Mouse (Mus musculus) bone marrow macrophage, adult 2 months (primary cell): ENCODE data around the gene Vgll4.
"Not testable (repeated sequence)": the region's sequence is repeated elsewhere in the genome, so short reads cannot be mapped to it uniquely, and the experiment has no call there.

Experiments
- CTCF ChIP-seq: IDR thresholded peaks from 2 replicates; pipeline ENCODE4 v1.5.1; 2012; ENCODE audit warnings: low read depth, mild to moderate bottlenecking, low read length, moderate library complexity
- POLR2A ChIP-seq: IDR thresholded peaks from 2 replicates; pipeline ENCODE4 v1.6.1; 2012; ENCODE audit warnings: mild to moderate bottlenecking, low read depth, low read length, borderline replicate concordance

DNA sequence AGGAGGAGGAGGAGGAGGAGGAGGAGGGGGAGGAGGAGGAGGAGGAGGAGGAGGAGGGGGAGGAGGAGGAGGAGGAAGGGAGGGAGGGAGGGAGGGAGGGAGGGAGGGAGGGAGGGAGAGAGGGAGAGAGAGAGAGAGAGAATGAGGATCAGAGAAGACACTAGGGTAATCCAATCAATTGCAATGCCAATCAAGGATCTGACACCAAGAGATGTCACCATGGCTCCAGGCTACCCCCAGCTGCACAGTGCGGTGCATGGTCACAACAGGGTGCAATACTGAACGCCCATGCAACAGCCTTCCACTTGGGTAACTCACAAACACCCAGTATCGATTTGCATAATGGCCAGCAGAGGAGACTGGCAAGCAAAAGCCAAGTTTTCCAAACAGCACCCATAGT, 79.8 kb downstream of the Vgll4 start:
- not testable (repeated sequence) for TF ChIP-seq CTCF, POLR2A
